Mouse (Mus musculus): ENCODE measurements around the gene Hrg.

GRCm38 (mm10) chr16:22938541-22938940 lies 12.3 kb upstream of the Hrg start:
- TF ChIP-seq CTCF (IDR thresholded peaks at IDR 0.05; ENCODE audit: low read depth) (no peak), EP300 (IDR thresholded peaks at IDR 0.05; ENCODE audit: low read depth) (no peak)

Data from heart, postnatal 0 days (tissue).